Mouse (Mus musculus): ENCODE data around the gene Cenpx.
"Not testable (repeated sequence)": the region's sequence is repeated elsewhere in the genome, so short reads cannot be mapped to it uniquely, and the experiment has no call there.

Cenpx gene

GRCm38 (mm10) chr11:120695184-120695583 is 18.4 kb downstream of the Cenpx start:
- DNase-seq = no peak

GRCm38 (mm10) chr11:120693461-120693860 is 20.1 kb downstream of the Cenpx start:
- DNase-seq = no peak

GRCm38 (mm10) chr11:120692471-120693011 is 21.0 kb downstream of the Cenpx start:
- no peak for DNase-seq

DNA sequence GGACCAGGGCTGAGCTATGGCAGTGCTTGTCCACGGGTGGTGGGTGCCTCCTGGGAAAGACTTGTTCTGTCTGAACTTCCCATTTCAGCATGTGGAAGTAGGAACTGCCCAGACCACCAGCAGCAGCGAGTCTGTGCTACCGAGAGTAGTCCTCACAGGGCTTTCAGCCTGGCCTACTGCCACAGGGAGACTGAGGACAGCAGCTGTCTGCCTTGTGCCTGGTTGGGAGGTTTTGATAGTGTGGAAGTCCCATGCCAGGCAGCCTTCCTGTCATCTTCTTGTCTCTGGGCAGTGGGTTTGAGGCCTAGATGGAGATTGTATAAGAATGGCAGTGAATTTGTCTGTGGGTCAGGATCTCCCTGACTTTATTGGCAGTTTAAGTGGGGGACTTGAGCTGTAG is 24.2 kb downstream of the Cenpx start:
- no peak for DNase-seq

DNA sequence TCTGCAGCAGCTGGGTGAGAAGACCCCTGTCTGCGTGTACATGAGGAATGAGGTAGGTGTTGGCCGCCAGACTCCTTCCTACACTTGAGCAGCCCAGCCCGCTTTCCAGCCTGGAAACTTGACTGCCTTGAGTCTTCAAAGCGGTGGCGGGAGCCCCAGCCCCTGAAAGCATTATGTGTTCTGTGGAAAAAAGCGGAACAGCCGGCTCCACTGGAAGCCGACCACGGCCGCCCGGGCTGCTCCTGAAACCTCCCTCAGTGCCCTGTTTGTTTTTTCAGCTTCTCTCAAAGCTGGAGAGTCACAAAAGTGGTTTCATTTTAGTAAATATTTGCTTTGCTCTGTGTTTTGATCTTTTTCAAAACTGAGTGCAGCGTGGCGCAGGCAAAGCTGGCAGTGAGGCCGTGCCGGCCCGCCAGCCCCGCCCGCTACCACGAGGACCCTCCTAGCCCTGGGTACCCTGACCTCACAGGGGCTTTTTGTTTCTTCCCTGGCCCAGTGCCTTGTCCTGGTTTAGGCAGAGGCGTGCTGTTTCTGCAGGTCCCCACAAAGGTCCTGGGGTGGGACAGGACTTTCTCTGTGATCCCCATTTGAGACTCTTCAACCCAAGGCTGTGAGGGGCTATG is 26.8 kb downstream of the Cenpx start:
- no peak for DNase-seq

DNA sequence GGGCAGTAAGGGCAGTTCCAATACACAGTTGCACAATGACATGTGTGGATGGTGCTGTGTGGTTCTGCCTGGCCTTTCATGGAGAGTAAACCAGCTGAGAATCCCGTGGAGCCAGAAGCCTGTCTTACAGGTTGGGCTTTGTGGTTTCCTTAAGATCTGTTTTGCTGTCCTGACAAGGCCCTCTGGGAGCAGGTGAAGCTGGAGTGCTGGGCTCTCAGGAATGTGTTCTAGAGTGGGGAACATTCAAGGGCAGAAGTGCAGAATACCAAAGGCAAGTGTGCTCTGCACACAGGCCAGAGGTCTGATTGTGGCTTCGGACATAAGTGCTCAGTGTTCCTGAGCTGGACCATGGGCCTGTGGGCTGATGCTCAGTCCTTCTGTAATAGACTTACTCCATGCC is 28.9 kb downstream of the Cenpx start:
- DNase-seq = no peak

DNA sequence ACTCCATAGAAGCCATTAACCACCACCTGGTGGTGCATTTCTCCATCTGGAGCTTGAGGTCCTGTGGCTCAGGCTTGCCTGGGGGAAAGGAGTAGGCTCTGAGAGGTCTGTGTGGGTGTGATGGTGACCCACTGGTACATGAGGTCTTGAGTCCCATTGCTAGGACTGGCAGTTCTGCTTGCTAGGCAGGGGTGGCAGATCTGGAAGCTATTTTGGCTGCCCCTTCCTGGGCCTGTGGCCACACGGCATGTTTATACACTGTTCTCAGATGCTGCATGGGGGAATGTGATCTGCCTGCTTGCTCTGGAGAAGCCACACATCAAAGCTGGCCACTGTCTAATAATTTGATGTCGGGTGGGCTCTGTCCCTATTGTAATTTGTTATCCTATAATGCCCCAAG is 29.5 kb downstream of the Cenpx start:
- no peak for DNase-seq

- no peak for DNase-seq
These were observed 30.0 kb downstream of the Cenpx start for GRCm38 (mm10) chr11:120683536-120683935.

DNA sequence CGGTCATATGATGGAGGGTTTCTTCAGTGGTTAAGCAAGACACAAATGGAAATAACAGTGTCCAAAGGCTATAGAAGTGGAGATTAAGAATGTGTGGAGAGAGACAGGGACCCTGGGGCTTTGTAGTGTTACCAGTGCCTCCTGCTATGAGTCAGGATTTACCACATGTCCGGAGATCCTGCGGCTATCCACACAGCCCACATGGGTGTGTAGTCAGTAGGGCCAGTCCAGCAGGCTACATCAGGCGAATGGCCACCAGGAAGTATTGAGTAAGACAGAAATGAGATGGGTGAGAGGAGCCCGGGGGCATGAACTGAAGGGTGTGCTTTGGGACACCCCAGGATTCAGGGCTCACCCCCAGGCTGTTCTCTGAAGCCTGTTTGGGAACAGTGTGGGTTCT is 30.9 kb downstream of the Cenpx start:
- no peak for DNase-seq

GRCm38 (mm10) chr11:120679909-120680308 is 33.6 kb downstream of the Cenpx start:
- peak; percentile 32 for DNase-seq

- no peak for DNase-seq
These were observed 36.6 kb downstream of the Cenpx start for GRCm38 (mm10) chr11:120676951-120677350.

GRCm38 (mm10) chr11:120675875-120676274 is 37.7 kb downstream of the Cenpx start:
- not testable (repeated sequence) for DNase-seq

- no peak for DNase-seq
These were observed 39.9 kb downstream of the Cenpx start for GRCm38 (mm10) chr11:120673594-120674122.

DNA sequence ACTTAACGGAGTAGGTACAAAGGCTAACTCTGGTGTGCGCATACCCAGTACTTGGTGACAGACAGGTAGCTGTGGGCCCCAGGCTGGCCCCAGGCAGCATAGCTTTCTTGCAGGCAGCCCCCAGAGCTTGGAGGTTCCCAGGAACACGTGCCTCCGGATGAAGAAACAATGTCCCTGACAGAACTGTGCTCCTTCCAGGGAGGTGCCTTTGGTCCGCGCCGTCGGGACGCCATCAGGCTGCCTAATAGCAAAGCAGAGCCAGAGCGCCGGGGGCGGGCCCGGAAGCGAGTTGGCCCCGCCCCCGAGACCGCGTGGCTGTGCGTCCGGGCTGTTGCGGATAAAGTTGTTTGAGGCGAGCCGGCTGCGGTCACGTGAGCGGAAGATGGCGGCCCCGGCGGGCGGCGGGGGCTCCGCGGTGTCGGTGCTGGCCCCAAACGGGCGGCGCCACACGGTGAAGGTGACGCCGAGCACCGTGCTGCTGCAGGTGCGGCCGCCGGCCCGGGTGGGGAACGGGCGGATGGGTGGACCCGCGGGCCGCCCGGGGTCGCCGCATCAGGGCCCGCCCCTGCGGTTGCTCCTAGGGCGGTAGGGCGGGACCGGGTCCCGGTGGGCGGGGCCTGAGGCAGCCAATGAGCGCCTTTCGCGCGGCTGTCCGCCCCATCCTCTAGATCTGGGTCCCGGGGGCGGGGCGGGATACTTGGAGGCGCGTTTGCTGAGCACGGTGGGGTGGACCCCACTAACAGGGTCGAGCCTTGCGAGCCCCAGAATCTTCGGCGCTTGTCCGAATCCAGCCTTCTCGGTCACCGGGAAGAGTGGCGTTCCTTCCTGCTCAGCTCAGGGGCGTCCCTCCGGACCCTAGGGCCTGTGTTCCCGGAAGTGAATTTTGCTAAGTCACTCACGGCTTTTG is 40.6 kb downstream of the Cenpx start, which contains the start of gene Aspscr1:
Aspscr1 (plus strand) TSS at position 287 of the 907 bp plus-strand sequence.
- peak; percentile 96 for DNase-seq

- DNase-seq = peak; percentile 33
These were observed 46.9 kb downstream of the Cenpx start for GRCm38 (mm10) chr11:120666617-120667016.

- DNase-seq = peak; percentile 74
These were observed 48.1 kb downstream of the Cenpx start for GRCm38 (mm10) chr11:120665406-120665805.

DNA sequence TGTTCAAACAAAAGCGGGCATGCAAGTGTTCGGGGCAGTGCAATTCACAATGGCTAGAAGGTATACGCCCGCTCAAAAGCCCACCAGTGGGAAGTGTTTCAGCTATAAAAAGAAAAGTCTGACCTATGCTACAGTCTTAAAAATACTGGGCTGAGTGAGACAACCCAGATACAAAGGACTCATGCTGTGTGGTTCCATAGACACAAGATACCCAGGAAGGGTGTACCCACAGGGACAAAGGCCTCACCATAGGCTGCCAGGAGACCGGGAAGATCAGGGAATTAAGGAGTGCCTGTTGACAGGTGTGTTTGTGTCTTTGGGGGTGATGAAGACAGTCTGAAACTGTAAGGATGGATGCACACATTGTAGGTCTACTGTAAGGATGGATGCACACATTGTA is 49.8 kb downstream of the Cenpx start:
- DNase-seq = no peak

DNA sequence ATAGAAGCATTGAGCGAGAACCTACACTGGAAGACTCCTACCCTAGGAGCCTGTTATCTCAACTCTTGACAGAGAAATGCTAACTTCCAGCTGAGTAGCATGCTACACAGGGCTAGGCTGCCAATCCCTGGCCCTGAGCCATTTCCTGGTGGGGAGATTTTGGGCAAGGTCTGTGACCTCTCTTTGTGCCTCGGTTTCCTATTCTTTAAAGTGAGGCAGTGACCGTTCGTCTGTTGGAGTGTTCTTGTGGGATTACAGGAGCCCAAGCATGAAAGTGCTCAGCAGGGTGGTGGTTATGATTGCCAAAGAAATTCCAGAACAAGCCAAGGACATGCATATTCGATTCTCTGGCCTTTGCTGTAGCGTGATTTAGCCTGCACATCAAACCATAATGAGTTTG is 50.8 kb downstream of the Cenpx start:
- no peak for DNase-seq

DNA sequence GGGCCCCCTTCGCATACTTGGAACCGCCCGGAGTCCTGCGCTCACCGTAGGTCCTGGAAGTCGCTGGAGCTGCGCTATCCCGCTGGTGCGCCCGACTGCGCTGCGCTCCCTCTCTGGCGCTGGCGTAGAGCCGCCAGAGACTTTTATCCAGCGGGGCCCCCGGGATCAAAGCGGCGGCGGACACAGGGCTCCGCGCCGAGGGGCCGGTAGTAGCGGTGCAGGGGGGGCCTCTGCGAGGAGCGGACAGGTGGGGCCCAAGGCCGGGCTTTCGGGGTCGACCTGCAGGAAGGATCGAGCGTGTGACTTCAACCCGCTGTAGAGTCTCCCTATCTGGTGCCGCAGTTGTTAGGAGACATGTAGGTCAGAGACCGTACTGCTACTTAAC is 52.5 kb downstream of the Cenpx start, which contains the start of gene Notum:
Notum (minus strand) TSS at position 100 of the 385 bp plus-strand sequence.
- no peak for DNase-seq
